Mouse (Mus musculus) Patski (cell line): ENCODE measurements around the gene Rrp15. TPM values are rescaled to one million over a fixed set of nuclear protein-coding genes. Genes with fewer than 3 reads are reported as not detected.

ENCODE experiments used
- ATAC-seq: fragments of 100-300 bp; one replicate; pipeline ENCODE4 v1.8.0; 2021
- CTCF ChIA-PET: fragments of 350-600 bp; sonication (Branson Sonifier 250); formaldehyde crosslinking; loops from one replicate; lab custom pipeline; 2022; ENCODE audit warnings: inconsistent platforms; lab: Charles Lee
- POLR2A ChIA-PET: fragments of 350-600 bp; sonication (Branson Sonifier 250); formaldehyde crosslinking; loops from one replicate; lab custom pipeline; 2022; ENCODE audit warnings: antibody characterized with exemption, inconsistent platforms; lab: Charles Lee
- DNase-seq: peaks from one replicate; pipeline ENCODE4 v3.0.0-alpha.2; 2011; ENCODE audit warnings: low read depth, low spot score
- H3K27me3 ChIP-seq: fragments of 371-371 bp; one replicate; pipeline ENCODE4 v1.5.1; 2021
- CTCF ChIP-seq: fragments of 100-300 bp; IDR thresholded peaks from one replicate; pipeline ENCODE4 v1.5.1; 2021
- in situ Hi-C: fragments of 300-500 bp; cut with MboI; formaldehyde crosslinking; loops from 3 replicates; pipeline ENCODE4 v1.11.1; 2018; ENCODE audit warnings: low pct_unique_long_range_greater_than_20kb, mixed read lengths
- polyA plus RNA-seq: library from polyadenylated mRNA; unstranded; gene quantifications from one replicate; pipeline ENCODE4 v1.2.3, GENCODE M21; 2021

The Rrp15 gene
- polyA plus RNA-seq, 1 experiment from 2014 or later, result 48.7 TPM

DNA sequence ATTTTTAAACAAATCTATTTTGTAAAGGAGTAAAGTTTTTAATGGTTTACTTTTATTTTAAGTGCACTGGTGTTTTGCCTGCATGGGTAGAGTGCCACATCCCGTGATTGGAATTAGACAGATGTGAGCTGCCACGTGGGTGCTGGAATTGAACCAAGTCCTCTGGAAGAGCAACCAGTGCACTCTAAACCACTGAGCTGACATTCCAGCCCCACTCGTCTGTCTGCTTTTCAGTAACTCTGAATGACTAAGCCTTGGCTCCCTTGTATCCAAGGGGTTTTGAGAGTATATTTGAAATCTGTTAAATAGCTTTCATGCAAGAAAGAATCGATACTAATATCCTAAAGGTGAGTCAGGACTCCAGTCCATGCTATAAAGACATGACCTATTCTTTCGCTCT lies 30.3 kb downstream of the Rrp15 start:
- TF ChIP-seq CTCF, result no peak
- H3K27me3 ChIP-seq, result no peaks in the 10 kb centered on the region
- DNase-seq, result no peak
- CTCF ChIA-PET, result interaction anchor here (1.4 kb wide), 1 partner anchor 11 kb away, joined by 4 read pairs; no protein-coding TSS in a partner anchor
- in situ Hi-C loops, result loop anchor here (5.0 to 25.0 kb wide), 3 partner anchors 707 to 1174 kb away; no protein-coding TSS in a partner anchor
- POLR2A ChIA-PET, result interaction anchor here (0.6 kb wide), 1 partner anchor 9 kb away, joined by 4 read pairs; no protein-coding TSS in a partner anchor
- ATAC-seq, result no peak

DNA sequence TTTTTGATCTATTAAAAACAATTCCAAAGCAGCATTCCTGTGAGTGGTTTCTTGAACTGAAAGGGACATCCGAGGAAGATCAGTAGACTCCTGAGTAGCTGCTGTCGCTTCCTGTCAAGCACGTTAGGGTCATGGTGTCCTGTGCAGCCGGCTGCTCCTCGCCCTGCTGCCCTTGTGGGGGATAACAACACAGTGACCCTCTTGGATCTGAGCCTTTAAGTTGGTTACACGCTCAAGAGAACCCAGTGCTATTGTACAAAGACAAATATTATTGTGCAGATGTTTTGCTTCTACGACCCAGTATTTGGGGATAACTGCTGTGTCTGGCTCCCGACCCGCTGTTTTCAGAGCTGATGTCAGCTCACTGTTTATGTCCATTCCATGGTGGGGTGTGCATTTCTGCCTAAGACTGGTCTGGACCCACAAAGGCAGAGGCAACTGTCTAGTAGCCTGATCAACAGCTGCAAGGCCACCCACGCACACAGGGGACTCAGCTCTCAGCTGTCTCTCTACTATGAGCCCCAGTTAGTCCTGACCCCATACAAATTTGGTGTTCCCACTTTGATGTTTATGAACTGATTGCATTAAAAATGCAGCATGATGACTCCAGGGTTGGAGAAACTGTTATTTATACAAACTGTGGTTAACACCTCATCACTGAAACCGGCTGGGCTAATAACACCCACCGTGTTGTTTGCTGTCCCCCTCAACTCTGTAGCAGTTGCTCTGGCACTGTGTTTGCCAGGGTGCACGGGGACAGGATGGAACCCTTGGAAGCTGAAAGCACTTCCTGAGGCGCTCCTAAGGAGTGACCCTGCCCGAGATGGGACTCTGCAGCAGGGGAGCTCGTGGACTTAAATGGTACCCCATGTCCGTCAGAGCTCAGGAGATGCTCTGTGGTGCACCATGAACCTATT lies 33.9 kb downstream of the Rrp15 start:
- in situ Hi-C loops, result loop anchor here (5.0 to 25.0 kb wide), 3 partner anchors 703 to 1170 kb away; no protein-coding TSS in a partner anchor
- ChIA-PET POLR2A (interaction anchor here (0.6 kb wide), 1 partner anchor 35 kb away, joined by 4 read pairs; no protein-coding TSS in a partner anchor), CTCF (interaction anchor here (1.2 kb wide), 1 partner anchor 938 kb away, joined by 3 read pairs; no protein-coding TSS in a partner anchor)
- no peaks in the 10 kb centered on the region for H3K27me3 ChIP-seq
- DNase-seq (no peak), ATAC-seq (no peak)
- no peak for TF ChIP-seq CTCF

DNA sequence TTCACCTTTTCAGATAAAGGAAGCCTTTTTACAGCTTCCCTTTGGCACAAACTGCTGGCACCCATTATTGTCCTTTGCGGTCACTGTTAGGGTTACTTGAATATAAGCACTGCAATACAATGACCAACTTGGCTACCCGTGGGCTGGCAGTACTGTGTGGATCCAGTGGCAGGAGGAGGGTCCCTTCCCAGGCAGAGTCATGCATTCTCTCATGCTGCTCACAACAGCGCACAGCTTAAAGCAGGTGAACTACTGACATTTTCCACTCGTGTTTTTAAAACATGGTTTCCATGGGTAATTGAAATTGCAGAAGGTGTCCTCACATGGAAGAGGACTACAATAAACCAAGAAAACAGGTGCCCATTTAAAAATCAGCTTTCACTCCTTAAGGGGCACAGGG lies 34.9 kb downstream of the Rrp15 start:
- DNase-seq, result no peak
- POLR2A ChIA-PET, result interaction anchor here (0.6 kb wide), 1 partner anchor 36 kb away, joined by 4 read pairs; no protein-coding TSS in a partner anchor
- CTCF ChIA-PET, result interaction anchor here (1.4 to 2.0 kb wide), 3 partner anchors 8 to 322 kb away, joined by 5 to 8 read pairs (median 7); no protein-coding TSS in a partner anchor
- TF ChIP-seq CTCF, result no peak
- no peaks in the 10 kb centered on the region for H3K27me3 ChIP-seq
- no peak for ATAC-seq
- in situ Hi-C loops, result loop anchor here (10.0 to 25.0 kb wide), 2 partner anchors 702 to 1169 kb away; no protein-coding TSS in a partner anchor

DNA sequence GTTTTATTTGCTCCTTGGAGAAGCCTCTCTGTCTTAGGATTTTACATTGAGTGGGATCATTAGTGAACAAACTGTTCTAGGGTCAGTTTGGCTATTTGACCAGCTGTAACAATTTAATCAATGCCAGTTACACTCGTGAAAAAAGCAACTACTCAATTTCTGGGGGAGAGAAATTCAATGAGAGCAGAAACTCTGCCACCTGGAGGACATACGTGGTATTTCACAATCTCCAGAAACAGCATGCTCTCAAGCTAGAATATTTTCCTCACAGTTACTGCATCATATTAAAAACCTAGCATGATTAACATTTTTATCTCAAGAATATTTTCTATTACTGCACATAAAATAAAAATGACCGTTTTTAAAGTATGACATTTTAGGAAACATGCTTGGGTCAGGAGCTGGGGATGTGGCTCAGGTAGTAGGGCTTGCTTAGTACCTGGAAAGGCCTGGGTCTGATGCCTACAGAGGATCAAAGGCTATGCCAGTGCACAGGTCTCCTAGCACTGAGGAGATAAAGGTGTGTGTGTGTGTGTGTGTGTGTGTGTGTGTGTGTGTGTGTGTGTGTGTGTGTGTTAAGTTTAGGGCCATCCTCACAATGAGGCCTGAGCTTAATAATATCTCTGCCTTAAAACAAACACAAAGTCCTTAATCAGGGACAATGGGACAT lies 36.2 kb downstream of the Rrp15 start:
- DNase-seq, result no peak
- no peaks in the 10 kb centered on the region for H3K27me3 ChIP-seq
- ATAC-seq, result no peak
- ChIA-PET POLR2A (interaction anchor here (0.5 to 1.4 kb wide), 3 partner anchors 148 to 526 kb away, joined by 3 to 4 read pairs (median 3); no protein-coding TSS in a partner anchor), CTCF (interaction anchor here (0.8 to 2.0 kb wide), 12 partner anchors 9 to 959 kb away, joined by 3 to 8 read pairs (median 4); no protein-coding TSS in a partner anchor)
- in situ Hi-C loops, result loop anchor here (10.0 to 25.0 kb wide), 2 partner anchors 701 to 1168 kb away; no protein-coding TSS in a partner anchor
- TF ChIP-seq CTCF, result no peak

DNA sequence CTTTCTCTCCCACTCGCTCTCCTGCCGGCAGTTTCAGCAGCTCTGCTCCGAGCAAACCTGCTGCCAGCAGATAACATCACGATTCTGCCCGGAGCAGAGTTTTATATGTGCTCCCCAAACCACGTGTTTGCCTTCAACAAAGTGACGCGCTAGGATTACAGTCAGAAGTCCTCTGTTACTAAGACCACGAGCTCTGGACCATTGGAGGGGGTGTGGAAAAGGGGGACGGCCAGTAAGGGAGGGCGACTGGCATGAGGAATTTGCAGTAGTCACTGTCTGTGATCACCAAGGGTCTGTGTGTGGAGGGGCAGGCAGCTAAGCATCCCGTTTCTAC lies 43.3 kb downstream of the Rrp15 start, which contains the start of gene Tgfb2:
Gene Tgfb2, minus strand, starts transcription at position 75 of the 334 bp plus-strand sequence.
- ChIA-PET CTCF (interaction anchor here (1.2 to 1.6 kb wide), 2 partner anchors 45 to 313 kb away, joined by 3 to 5 read pairs; no protein-coding TSS in a partner anchor), POLR2A (interaction anchor here (0.6 to 0.8 kb wide), 3 partner anchors 100 to 311 kb away, joined by 3 to 7 read pairs (median 3); no protein-coding TSS in a partner anchor)
- ATAC-seq (peak; percentile 14), DNase-seq (no peak)
- in situ Hi-C loops, result loop anchor here (5.0 to 25.0 kb wide), 7 partner anchors 71 to 694 kb away; no protein-coding TSS in a partner anchor
- TF ChIP-seq CTCF, result no peak
- H3K27me3 ChIP-seq, result no peaks in the 10 kb centered on the region

DNA sequence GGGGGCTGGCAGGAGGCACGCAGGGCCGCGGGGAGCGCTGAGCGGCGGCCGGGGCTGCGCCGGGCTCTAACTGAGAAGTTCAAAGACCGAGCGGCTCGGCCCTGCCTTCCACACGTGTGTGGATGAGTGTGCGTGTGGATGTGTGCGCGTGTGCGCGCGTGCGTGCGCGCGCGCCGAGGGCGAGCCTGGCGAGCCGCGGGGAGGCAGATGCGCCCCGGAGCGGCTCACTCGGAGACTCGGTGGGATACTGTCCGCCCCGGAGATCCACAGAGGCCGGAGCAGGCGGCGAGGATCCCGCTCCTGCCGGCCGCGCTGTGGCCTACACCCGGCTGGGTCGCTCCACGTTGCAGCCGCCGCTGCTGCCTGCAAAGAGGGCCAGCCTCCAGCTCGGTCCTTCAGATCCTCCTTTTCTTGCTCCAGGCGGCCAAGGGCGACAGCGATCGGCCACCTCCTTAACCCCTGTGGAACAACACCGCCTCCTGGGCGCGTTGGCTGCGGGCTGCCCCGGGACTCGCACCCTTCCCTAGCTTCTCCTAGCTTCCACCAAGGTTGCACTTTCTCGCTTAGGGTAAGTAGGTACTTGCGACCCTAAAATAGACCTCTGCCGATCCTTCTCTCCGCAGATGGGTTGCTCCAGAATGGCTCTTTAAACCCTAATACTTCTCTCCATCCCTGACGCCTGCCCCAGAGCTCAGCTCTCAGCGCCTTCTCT lies 43.8 kb downstream of the Rrp15 start:
- in situ Hi-C loops, result loop anchor here (5.0 to 25.0 kb wide), 7 partner anchors 71 to 693 kb away; no protein-coding TSS in a partner anchor
- DNase-seq (no peak), ATAC-seq (peak; percentile 68)
- ChIA-PET POLR2A (interaction anchor here (0.6 to 0.7 kb wide), 2 partner anchors 212 to 310 kb away, joined by 3 to 7 read pairs; no protein-coding TSS in a partner anchor), CTCF (interaction anchor here (1.1 to 1.6 kb wide), 3 partner anchors 45 to 344 kb away, joined by 3 to 5 read pairs (median 3); no protein-coding TSS in a partner anchor)
- no peaks in the 10 kb centered on the region for H3K27me3 ChIP-seq
- no peak for TF ChIP-seq CTCF

DNA sequence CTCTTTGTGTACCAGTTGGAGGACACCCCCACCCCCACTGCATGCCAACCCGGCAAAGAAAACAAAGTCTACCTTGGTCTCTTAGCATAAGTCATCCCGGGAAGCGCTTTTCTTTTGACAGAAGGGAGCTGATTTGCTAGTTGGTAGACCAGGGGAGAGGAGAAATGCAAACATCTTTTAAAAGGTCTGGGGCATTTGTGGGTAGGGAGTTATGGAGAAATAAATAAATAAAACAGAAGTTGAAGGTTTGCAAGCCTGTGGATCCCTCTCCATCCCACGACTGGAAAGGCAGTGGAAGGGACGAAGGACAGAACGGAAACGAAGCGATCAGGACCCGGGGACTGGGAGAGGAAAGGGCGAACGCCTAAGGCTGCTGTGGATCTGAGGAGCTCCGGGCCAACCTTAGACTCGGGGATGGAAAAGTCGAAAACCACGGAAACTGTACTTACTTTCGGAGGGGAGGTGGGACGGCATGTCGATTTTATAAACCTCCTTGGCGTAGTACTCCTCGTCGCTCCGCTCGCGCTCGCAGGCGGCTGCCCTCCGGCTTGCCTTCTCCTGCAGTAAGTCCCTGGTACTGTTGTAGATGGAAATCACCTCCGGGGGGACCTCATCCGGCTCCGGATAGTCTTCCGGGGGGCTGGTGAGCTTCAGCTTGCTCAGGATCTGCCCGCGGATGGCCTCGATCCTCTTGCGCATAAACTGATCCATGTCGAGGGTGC lies 45.0 kb downstream of the Rrp15 start:
- in situ Hi-C loops, result loop anchor here (10.0 to 25.0 kb wide), 2 partner anchors 69 to 692 kb away; no protein-coding TSS in a partner anchor
- TF ChIP-seq CTCF, result no peak
- H3K27me3 ChIP-seq, result no peaks in the 10 kb centered on the region
- no peak for DNase-seq
- POLR2A ChIA-PET, result interaction anchor here (1.6 kb wide), 1 partner anchor 136 kb away, joined by 3 read pairs; no protein-coding TSS in a partner anchor
- ATAC-seq, result no peak
- CTCF ChIA-PET, result interaction anchor here (1.1 to 2.7 kb wide), 4 partner anchors 9 to 342 kb away, joined by 3 to 7 read pairs (median 4); no protein-coding TSS in a partner anchor

DNA sequence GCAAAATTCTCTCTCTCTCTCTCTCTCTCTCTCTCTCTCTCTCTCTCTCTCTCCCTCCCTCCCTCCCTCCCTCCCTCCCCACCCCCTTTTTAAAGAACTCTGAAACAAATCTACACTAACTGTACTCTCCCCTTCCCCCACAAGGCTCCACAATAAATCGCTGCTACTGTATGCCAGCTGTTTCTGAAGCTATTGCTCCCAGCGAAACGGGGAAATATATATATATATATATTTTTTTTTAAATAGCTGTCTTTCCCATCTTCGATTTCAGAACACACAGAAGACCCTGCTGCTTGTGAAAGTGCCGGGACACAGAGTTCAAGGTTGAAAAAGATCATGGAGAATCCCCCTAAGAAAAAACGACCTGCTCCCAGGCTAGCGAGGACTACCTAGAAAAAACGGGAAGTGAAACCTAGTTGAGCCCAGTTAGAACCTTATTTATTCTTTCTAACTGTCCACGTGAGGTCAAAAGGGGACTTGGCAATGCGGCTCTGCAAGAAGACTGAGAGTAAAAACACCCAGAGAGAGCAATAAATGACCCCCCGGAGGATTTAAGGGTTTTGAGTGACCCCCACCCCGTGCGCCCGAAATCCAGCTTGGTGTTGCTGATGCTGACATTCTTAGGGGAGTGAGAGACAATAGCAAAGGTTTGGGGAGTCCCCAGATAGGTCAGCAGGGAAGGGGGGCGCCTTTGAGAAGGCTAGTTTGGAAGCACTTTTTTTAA lies 45.7 kb downstream of the Rrp15 start:
- CTCF ChIA-PET, result interaction anchor here (1.4 to 2.7 kb wide), 3 partner anchors 9 to 136 kb away, joined by 3 to 7 read pairs (median 4); no protein-coding TSS in a partner anchor
- POLR2A ChIA-PET, result interaction anchor here (1.6 kb wide), 1 partner anchor 135 kb away, joined by 3 read pairs; no protein-coding TSS in a partner anchor
- no peak for TF ChIP-seq CTCF
- H3K27me3 ChIP-seq, result no peaks in the 10 kb centered on the region
- in situ Hi-C loops, result loop anchor here (10.0 to 25.0 kb wide), 2 partner anchors 69 to 691 kb away; no protein-coding TSS in a partner anchor
- DNase-seq (no peak), ATAC-seq (no peak)
